Mouse (Mus musculus) frontal cortex, postnatal 25 days (tissue): ENCODE measurements around the gene Mfap5.
"Not testable (repeated sequence)": the region's sequence is repeated elsewhere in the genome, so short reads cannot be mapped to it uniquely, and the experiment has no call there.

Source experiments
- DNase-seq, 2 experiments: peaks; one replicate each; pipeline ENCODE4 v3.0.0; 2022; ENCODE audit warnings: low spot score in 2 of 2

Gene Mfap5

DNA sequence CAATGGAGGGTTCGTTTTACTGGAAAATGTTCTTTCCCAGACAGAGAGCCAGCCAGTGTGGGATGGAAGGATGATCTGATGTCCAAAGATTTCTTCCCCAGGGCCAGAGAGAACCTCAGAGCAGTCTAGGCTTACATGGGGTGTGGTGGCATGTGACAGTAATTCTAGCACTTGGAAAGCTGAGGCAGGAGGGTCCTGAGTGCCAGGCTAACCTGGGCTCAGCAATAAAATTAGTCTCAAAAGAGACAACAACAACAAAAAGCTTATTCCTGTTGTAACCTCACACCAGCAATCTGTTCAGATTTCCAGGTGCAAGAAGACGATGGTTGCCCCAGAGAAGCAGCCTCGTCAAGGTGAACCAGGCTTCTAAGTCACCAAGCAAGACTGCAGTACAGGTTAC lies at the start of gene Mfap5:
Gene Mfap5 (plus strand): TSS at position 301 of the 400 bp plus-strand sequence.
- DNase-seq, result no peak

DNA sequence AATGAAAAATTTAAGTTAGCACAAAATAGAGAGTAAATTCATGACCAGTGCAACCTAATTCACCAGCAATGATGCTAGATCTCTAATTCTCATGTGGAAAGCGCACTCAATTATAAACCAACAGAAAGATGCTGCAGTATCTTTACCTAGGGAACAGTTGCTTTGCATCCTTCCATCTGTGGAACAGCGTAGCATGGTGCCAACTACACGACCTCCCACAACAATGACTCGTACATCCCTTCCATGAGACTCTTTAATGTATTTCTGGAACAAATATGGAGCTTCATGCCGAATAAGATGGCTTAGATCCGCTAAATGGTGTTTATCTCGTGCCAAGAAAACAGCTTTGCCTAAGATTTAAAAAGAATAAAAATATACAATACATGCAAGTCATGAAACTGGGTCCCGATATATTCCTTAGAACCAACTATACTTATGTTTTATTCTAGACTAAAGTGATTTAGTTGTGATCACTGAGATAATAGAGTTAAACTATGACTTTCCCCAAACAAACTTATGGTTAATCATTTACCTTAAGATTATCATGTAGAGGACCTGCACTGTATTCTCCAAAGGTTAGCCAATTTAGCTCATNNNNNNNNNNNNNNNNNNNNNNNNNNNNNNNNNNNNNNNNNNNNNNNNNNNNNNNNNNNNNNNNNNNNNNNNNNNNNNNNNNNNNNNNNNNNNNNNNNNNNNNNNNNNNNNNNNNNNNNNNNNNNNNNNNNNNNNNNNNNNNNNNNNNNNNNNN lies 46.5 kb upstream of the Mfap5 start:
- DNase-seq, result no peak

DNA sequence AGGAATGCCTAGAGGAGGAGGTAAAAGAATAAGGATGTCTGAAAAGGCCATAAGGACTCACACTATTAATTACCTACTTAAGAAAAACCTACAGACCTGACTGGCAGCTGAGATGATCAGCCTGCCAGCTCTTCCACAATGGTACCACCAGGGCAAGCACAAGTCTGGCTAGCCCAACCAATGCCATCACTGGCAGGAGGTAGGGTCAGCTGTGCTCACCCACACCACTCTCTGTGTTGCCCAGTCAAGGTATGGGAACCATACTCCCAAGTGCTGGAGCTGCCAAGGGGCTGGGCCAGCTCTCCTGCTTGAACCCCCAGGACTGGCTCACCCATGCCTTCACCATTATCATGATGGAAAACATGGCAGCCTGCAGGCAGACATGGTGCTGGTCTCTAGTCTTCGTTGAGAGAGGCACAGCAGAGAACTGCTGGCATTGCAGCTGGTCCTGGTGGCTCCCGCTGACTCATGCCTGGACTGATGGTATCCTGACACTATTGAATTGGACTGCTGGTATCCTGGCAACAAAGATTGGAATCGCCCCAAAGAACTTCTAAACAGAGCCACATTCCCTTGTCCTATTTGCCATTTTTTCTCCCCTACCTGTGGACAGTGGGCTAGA lies 39.4 kb upstream of the Mfap5 start:
- no peak for DNase-seq

DNA sequence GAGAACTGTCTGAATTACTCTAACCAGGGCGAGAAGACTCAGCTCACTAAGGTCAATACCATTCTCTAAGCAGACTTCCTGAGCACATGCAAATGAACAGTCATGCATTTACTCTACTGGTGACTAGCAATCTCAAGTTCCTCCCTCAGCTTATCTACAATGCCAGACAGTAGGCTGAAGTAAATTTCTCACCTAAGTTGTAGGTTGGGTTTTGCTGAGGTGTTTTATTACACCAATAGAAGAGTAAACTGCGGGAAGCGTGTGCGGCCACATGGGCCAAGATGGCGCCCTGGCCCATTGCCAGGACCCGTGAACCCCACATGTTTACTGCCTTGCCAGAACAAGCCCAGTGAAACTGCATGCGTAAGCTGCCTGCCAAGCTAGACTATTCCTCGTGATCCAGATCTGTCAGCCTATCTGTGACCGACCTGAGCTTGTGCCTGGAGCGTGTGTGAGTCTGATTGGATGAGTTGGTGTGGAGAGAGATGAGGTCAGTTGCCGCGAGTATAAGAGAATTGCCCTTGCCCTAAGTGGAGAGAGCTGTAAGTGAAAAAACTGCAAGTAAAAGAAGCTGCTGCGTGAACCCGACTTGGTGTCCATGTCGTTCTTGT lies 36.5 kb upstream of the Mfap5 start:
- DNase-seq, result no peak

DNA sequence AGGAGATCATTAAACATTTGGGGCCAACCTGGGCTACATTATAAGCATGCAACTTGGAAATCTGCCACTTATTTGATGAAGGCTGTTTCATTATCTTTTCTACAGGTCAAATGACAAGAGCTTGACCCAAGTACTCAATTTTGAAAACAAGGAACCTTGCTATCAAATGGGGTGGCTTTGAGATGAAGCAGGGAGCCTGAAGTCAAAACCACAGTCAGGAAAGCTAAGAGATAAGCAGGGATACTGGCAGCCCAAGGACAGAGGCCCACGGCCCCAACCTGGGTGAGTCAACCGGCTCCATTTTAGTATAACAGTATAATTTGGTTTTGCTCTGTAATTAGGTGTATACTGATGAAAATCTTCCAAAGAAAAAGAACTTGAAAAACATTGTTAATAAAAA lies 35.4 kb upstream of the Mfap5 start:
- DNase-seq, result no peak

DNA sequence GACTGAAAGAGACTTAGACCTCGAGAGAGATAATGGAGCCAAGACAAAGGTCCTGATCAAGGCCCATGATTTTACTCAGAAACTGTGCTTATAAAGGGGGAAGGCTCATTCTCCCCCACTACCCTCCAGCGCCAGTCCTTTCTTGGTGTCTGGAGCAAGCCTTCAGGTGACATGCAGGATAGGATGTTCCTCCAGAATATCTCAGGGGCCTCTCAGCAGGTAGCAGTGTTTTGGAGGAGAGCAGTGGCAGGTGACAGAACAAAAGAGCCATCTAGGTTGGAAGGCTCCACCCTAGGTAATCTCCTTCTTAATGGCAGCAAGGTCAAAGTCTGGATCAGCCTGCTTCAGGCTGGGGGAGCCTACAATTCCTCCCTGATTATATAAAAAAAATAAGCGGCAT lies 34.2 kb upstream of the Mfap5 start:
- DNase-seq, result not testable (repeated sequence)

DNA sequence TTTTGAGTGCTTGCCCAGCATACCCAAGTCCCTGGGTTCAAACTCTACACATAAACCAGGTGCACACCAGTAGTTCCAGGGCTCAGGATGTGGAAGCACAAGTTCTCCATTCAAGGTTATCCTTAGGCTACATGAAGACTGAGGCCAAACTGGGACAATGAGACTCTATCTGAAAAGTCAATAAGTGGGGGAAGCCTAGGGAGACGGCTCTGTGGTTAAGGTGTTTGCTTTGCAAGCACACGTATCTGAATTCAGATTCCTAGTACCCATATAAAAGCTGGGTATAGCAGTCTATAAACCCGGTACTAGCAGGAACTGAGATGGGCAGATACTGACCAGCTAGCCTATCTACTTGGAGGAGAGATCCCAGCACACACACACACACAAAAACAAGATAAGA lies 27.6 kb upstream of the Mfap5 start:
- no peak for DNase-seq

DNA sequence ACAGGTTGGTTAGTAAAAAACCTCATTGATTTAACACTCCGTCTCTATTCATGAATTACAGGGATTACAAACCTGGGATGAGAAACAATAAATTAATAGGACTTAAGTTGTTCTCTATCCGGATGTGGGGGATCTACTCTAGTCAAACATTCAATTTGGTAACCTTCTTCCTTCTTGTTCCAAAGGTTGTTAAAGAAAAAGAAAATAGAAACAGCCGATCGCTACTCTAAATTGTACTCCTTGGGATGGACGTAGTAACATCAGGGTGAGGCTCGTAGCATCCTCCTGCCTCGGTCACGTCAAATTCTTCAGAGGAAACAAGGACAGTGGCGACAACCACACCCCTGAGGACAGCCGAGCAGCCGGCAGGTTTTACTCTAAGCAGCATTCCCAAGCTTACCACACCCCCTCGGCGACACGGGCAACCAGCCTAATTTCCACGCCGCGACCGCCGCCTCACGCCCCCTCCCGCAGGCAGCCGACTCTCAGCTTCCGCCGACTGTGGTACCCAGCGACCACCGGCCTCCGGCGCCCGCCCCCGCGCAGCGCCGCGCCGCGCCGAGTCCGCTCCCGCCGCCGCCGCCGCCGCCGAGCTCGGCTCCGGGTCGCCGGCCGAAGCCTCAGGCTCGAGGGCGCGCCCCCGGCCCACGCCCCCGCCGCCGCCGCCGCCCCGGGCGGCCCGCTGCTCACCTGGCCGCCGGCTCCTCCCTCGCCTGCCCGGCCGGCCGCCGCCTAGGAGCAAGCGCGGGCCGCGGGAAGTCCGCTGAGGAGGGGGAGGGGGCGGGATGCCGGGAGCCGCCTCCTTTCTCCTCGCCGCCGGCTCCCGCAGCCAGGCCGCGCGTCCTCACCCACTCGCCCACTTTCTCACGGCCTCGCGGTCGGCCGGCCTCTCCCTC lies 20.0 kb upstream of the Mfap5 start:
- DNase-seq, result peak in 1 of 2 experiments; percentile 18

DNA sequence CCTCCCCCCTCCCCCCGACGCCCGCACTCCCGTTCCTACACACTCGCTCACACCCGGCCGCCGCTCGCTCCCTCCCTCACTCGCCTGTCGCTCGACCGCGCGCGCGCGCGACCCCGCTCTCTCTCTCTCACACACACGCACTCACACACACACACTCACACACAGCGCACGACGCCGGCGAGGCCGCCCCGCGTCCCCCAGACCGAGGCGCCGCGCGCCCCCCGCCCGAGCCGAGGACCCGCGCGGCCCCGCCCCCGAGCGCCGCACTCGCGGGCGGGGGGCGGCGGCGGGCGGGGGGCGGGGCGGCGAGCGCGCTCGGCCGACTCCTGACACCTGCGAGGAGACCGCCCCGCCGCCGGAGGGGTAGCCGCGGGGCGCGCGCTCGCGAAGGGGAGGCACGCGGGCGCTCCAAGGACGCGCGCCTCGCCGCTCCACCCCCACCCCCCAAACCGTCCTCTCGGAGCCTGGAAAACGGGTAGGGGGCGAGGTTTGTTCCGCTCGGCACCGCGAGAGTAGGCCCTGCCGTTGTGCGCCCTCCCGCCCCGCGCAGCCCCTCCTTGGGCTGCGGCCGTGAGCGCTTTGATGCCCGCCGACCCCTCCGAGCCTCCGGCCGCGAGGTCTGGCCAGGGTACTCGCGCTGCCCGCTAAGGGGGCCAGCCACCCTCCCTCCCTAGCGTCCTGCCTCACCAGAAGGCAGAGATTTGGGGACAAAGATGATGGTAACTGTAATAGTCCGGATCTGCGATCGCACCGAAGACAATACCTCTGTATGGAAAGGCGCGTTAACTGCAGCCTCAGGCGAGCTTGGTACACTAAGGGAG lies 19.1 kb upstream of the Mfap5 start:
- DNase-seq, result peak in 1 of 2 experiments; percentile 21

DNA sequence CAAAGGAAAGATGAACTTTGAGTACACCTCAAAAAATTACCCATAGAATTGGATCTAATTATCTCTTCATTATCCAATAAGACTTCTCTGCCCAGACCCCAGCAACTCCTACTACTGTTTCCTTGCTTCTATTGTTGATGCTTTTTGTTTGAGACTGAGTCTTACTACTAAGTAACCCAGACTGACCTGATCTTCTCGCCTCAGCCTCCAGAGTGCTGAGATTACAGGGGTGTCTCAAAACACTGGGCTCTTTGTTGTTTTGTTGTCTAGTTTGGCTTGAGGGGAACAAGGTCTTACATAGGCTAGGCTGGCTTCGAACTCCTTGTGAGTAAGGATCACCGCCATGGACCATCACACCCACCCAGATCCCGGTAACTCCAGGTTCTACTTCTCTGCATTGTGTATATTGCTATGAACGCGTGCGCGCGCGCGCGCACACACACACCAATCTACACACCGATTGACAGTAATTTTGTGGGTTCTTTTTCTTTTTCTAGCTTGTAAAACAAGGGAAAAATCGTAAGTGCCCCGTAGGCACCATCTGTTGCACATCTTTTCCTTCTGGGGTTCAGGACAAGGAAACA lies 14.6 kb upstream of the Mfap5 start:
- no peak for DNase-seq

DNA sequence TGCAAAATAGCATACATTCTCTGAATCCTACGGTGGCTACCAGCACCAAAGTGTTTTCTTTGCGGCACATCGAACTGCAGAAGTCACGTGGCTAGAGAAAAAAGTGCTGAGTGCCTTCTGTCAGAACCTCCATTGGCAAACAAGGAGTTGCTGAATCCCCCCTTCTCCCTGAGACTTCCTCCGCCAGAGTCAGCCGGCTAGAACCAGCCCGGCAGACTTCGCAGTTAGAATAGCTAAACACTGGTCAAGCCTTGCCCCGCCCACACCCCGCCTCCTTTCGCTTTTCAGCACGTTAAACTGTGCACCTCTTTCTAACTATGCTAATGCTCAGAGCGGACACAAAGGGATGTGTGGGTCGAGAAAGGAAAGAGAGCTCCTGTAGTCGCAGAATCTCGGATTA lies 14.1 kb upstream of the Mfap5 start:
- peak in 1 of 2 experiments; percentile 32 for DNase-seq

DNA sequence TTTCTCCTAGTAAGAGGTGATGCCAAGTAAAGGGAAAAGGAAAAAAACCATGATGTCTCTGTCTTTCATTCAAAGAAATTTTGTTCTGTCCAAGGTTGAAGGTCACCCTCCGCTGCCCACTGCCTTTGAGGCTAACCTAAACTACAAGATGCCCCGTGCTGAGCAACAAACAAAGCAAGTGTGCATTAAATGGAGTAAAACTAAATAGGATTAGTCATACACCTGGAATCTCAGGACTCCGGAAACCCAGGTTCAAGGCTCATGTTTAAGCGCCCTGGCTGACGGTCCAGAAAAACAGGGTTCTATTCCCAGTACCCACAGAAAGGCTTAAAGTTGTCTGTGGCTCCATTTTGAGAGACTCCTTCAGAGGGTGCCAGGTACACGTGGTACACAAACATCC lies 13.2 kb upstream of the Mfap5 start:
- no peak for DNase-seq

DNA sequence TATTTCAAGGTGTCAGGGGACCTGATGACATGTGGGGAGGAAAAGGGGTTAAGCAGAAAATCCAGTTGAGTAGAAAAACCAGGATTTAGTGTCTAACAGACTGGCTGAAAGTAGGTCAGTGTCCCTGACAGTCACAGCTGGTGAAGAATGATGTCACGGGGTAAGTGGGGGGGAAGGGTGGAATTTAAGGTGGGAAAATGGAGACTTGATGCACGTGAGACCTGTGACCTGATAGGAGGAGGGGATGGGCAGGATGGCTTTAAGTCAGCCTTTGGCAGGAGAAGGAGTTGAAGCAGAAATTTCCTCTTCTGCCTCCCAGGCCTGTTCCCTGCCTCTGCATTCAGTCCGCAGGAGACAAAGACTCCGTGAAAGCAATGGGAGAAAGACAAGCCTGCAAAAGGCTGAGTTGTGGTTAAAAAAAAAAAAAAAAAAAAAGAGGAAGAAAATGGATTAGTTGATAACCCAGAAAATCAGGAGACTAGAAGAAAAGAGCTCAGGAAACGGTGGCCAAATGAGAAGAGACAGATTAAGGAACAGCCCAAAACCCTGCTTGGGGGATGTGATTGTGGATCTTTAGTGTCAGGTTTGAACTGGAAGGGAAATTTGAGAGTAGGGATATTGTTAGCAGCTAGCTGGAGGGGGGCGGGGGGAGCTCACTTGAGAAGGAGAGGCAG lies 11.7 kb upstream of the Mfap5 start:
- no peak for DNase-seq

DNA sequence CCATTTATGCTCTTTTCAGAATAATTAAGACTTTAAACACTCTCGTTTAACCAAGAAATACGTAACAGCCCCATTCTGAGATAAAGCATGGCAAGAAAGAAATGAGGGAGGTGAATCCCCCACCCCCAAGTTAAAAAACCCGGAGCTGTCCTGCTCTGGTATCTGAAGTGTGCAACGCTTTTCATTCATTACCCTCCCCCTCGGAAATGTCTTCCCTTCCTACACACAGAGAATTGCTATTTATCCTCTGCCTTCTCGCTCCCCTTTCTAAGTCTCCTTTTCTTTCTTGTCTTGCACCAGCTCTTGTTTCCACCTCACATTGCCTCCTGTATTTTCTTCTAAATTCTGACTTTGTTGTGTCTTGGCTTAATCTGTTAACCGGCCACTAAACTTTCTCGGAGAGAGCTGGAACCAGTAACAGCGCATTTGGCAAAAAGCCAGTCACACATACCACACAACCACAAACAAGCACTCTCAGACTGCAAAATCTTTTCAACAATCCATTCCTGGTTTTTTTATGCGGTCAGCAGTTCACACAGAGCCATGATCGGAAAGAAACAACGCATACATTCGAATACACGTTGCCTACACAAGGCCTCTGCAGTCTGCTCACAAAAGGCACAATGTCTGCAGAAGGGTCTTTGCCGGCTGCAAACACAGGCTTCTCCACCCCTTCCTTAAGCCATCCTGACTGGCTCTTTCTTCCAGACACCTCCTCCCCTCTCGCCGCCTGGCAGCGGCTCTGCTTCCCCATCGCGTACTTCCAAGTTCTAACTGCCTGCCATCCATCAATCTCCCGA lies 10.4 kb upstream of the Mfap5 start:
- DNase-seq, result no peak

DNA sequence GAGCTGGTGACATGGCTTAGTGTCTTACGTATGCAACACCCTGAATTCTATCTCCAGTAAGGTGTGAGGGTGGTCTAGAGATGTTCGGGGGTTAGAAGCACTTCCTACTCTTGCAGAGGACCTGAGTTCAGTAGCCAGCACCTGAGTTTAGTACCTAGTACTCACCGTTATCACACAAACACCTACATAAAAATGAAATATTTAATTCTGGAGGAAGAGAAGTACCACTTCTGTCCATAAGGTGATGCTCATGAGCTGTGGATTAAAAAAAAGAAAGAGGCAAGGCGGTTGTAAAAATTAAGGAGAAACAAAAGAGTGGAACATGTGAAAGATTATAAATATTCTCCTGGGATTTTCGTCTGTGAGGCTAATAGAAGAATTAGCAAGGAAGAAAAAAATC lies 9.1 kb upstream of the Mfap5 start:
- DNase-seq, result no peak

DNA sequence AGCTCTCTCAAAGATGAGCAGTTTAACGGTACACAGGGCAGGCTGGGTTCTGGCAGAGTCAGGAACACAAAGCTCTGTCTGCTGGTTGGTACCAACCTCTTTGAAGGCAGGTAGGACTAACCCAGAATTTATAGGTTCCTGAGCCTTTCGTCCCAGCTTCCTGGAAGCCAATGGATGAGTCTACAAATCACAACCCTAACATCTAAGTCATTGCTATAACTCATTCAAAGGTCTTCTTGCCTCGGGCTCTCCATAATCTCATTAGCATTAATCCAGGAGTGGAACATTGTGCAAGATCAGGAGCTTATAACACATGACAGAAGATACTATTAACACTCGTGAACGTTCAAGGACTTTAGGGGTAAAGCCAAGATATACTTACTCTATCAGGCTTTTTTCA lies 7.0 kb upstream of the Mfap5 start, which contains the start of gene Rimklb:
Gene Rimklb (minus strand): TSS at position 101 of the 400 bp plus-strand sequence.
- DNase-seq, result no peak

DNA sequence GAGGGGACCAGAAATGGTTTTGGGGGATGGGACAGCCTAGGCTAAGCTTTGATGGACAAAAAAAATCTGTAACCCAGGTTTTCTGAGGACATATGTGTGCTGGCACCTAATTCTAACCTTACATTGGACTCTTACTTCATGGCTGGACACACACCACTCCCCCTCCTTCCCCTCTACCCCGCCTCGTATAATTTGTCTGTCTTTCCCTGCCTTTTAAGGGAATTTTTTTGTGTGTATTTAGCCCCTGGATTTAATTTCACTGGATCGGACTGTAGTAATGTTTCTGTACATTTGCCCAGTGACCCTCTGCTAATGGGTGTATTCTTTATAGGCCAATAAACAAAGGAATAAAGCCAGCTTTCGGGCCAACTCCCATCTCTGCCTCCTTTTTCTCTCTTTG lies 604 bp upstream of the Mfap5 start:
- DNase-seq, result no peak

DNA sequence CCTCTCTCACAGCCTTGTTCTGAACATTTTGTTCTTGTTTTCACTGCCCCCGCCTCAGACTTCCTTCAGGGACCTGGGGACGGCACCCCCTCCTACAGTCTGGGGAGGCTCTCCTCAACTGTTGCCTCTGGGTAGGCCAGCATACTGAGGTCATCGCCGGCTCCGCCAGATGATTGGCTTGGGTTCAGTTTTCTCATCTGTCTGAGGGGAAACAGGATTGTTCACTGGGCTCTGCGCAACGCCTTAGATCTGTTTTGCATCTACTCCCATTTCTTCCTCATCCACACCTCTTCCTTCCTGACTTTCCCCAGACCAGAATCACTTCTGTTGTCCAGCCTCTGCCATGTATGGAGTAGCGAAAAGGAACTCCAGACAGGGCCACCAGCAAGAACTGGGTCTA lies 2.8 kb downstream of the Mfap5 start:
- no peak for DNase-seq
